11 mouse cellular contexts compared by ENCODE assay signal in the genomic region with DNA sequence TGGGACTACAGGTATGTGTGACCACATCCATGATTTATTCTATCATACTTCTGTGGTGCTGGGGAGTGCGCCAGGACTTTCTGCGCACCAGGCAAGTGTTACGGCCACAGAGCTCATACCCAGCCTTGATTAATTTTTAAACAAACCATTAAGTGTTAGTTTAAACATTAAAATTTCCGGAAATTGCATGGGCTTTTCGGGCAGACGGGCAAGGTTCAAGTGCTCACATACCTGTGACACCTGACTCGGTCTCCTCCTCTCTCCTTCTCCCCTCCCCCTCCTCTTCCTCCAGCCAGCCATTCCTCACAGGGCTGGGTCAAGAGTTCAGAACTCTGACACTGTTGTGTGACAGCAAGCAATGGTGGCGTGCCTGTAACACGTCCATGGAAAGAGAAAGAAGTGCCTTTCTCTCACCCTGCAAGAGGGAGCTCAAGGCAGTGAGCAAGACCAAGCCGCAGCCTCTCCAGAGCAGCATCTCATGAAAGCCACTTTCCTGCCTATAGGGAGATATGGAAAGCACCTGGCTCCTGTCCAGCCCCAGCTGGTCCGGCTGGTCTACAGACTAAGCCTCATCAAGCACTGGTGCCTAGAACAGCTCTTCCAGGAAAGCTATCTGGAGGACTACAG. TPM values are rescaled to one million over a fixed set of nuclear protein-coding genes. Genes with fewer than 3 reads are reported as not detected.
DNase-seq lines count a peak whose midpoint lies in the region; ATAC-seq and TF ChIP-seq lines count a peak whose summit lies in the region.
"Had no signal": no experiment of that assay in that cellular context is flagged by ENCODE, and none has a peak within 500 bp of the region (broad histone marks: within the 10 kb centered on the region; RNA-seq: fewer than 3 reads in every experiment).

No protein-coding gene starts in this region.

- TF ChIP-seq POLR2A in kidney, adult 2 months (IDR thresholded peaks at IDR 0.05; ENCODE audit: low read depth, low read length): no peak

- no peak overlapping the region for H3K4me2 ChIP-seq in heart, embryonic 14.5 days (ENCODE audit: low read length)
- no peak overlapping the region for H3K4me2 ChIP-seq in heart, embryonic 12.5 days
- peak overlapping the region; percentile 29 for H3K4me2 ChIP-seq in lung, postnatal 0 days (replicated peaks; ENCODE audit: low read depth, low read length)

- H3K4me3 ChIP-seq in heart, embryonic 14.5 days (ENCODE audit: control insufficient read depth in 1 of 2, insufficient read depth in 1 of 2, low read depth in 1 of 2, low read length in 2 of 2): no peak overlapping the region
- no peak overlapping the region for H3K4me3 ChIP-seq in heart, embryonic 12.5 days
- peak overlapping the region; percentile 13; the same call in 1 of the 2 replicates for H3K4me3 ChIP-seq in E14TG2a.4 (replicated peaks; ENCODE audit: low read length)
- H3K4me3 ChIP-seq in kidney, adult 2 months (ENCODE audit: insufficient read depth, low read depth, low read length): peak overlapping the region; percentile 32
- H3K4me3 ChIP-seq in lung, postnatal 0 days (ENCODE audit: low read depth, low read length): no peak overlapping the region

- peak; percentile 40; the same call in 1 of the 2 replicates for TF ChIP-seq EP300 in lung, postnatal 0 days (IDR thresholded peaks at IDR 0.05)

- WGBS in heart, embryonic 14.5 days: 57% methylated on average over 11 of the region's 11 CpGs
- 66% methylated on average over 11 of the region's 11 CpGs for WGBS in heart, embryonic 12.5 days
- WGBS in kidney, adult 2 months: 26% methylated on average over 11 of the region's 11 CpGs
- 25% methylated on average over 11 of the region's 11 CpGs for WGBS in lung, postnatal 0 days

- H3K9me3 ChIP-seq in heart, embryonic 14.5 days (ENCODE audit: control insufficient read depth, low read length): no peaks in the 10 kb centered on the region
- H3K9me3 ChIP-seq in heart, embryonic 12.5 days (replicated peaks): peaks cover 11% of the 10 kb centered on the region
- H3K9me3 ChIP-seq in E14TG2a.4 (ENCODE audit: low read length): peaks cover 11% of the 10 kb centered on the region
- H3K9me3 ChIP-seq in lung, postnatal 0 days (ENCODE audit: low read length): no peaks in the 10 kb centered on the region

- H3K36me3 ChIP-seq in heart, embryonic 14.5 days (ENCODE audit: control insufficient read depth, insufficient read depth, low read length): no peaks in the 10 kb centered on the region
- H3K36me3 ChIP-seq in heart, embryonic 12.5 days: no peaks in the 10 kb centered on the region
- H3K36me3 ChIP-seq in E14TG2a.4 (ENCODE audit: insufficient read depth, low read length): no peaks in the 10 kb centered on the region
- H3K36me3 ChIP-seq in kidney, adult 2 months (ENCODE audit: control insufficient read depth, insufficient read depth, low read length): no peaks in the 10 kb centered on the region
- no peaks in the 10 kb centered on the region for H3K36me3 ChIP-seq in lung, postnatal 0 days (ENCODE audit: insufficient read depth, low read length)

- H3K27me3 ChIP-seq in heart, embryonic 14.5 days (ENCODE audit: control insufficient read depth, insufficient read depth, low read length): no peaks in the 10 kb centered on the region
- no peaks in the 10 kb centered on the region for H3K27me3 ChIP-seq in heart, embryonic 12.5 days (replicated peaks)
- peaks cover 26% of the 10 kb centered on the region; the same call in 1 of the 2 replicates for H3K27me3 ChIP-seq in E14TG2a.4 (ENCODE audit: insufficient read depth, low read length)
- no peaks in the 10 kb centered on the region for H3K27me3 ChIP-seq in kidney, adult 2 months (replicated peaks; ENCODE audit: control insufficient read depth, insufficient read depth, low read length)
- H3K27me3 ChIP-seq in lung, postnatal 0 days (replicated peaks; ENCODE audit: insufficient read depth, low read length): no peaks in the 10 kb centered on the region

- 0 out of 2 replicates have a peak, but pooled peaks have one; percentile 7 for ATAC-seq in heart, embryonic 14.5 days (ENCODE audit: insufficient number of reproducible peaks, insufficient read depth, low FRiP score, low read depth)
- ATAC-seq in heart, embryonic 12.5 days (ENCODE audit: insufficient number of reproducible peaks, low FRiP score): no peak
- peak; percentile 83 for ATAC-seq in lung, postnatal 0 days
- ATAC-seq in inflammation-experienced regulatory T-cells, adult 6 months: no peak

- DNase-seq in kidney, adult 2 months: peak; percentile 96
- DNase-seq in lung, postnatal 0 days (ENCODE audit: low spot score): peak; percentile 85
- no peak for DNase-seq in embryo, embryonic 11 days
- no peak for DNase-seq in retina, postnatal 1 day
- DNase-seq: cerebellum, adult 11 months; gastrocnemius, postnatal 25 days had no signal

- no peak overlapping the region for H3K9ac ChIP-seq in heart, embryonic 14.5 days (ENCODE audit: low read length)
- H3K9ac ChIP-seq in heart, embryonic 12.5 days: no peak overlapping the region
- H3K9ac ChIP-seq in lung, postnatal 0 days (replicated peaks; ENCODE audit: low read depth): no peak overlapping the region

- no peak for TF ChIP-seq CTCF in E14TG2a.4 (conservative IDR thresholded peaks at IDR 0.05; ENCODE audit: low read length)
- no peak for TF ChIP-seq CTCF in kidney, adult 2 months (conservative IDR thresholded peaks at IDR 0.05; ENCODE audit: insufficient read depth, insufficient read length, low read depth, low read length)
- no peak for TF ChIP-seq CTCF in lung, postnatal 0 days (IDR thresholded peaks at IDR 0.05)

- no peak overlapping the region; a peak in 1 of 4 replicates for H3K27ac ChIP-seq in heart, embryonic 14.5 days (replicated peaks in 1 of 2; ENCODE audit: control insufficient read depth in 1 of 2, insufficient read depth in 1 of 2, low read depth in 2 of 2, low read length in 2 of 2)
- H3K27ac ChIP-seq in heart, embryonic 12.5 days (ENCODE audit: poor library complexity, severe bottlenecking): no peak overlapping the region
- peak overlapping the region; percentile 98 for H3K27ac ChIP-seq in kidney, adult 2 months (ENCODE audit: insufficient read depth, low read depth, low read length)
- peak overlapping the region; percentile 61 for H3K27ac ChIP-seq in lung, postnatal 0 days (ENCODE audit: low read length)
- H3K27ac ChIP-seq: macrophage had no signal

- H3K4me1 ChIP-seq in heart, embryonic 14.5 days (ENCODE audit: control insufficient read depth in 2 of 2, insufficient read depth in 2 of 2, low read length in 2 of 2): peaks cover 6 to 11% of the 10 kb centered on the region in 2 experiments
- peaks cover 9% of the 10 kb centered on the region for H3K4me1 ChIP-seq in heart, embryonic 12.5 days (replicated peaks)
- peaks cover 37% of the 10 kb centered on the region for H3K4me1 ChIP-seq in E14TG2a.4 (replicated peaks; ENCODE audit: low read depth, low read length)
- peaks cover 32% of the 10 kb centered on the region for H3K4me1 ChIP-seq in kidney, adult 2 months (ENCODE audit: control insufficient read depth, insufficient read depth, low read length)
- peaks cover 7% of the 10 kb centered on the region; the same call in 1 of the 2 replicates for H3K4me1 ChIP-seq in lung, postnatal 0 days (ENCODE audit: insufficient read depth, low read depth, low read length)

RNA-seq across cellular contexts. Expression of a gene that starts 13.0 kb away (rescaled TPM):
- polyA plus RNA-seq in heart, embryonic 14.5 days (2014; fragmentation: Nextera tagmentation; extraction: Ambion mirVana): 0.24 and 0.49 TPM in 2 replicates
- 0.13 and 0.32 TPM in 2 replicates for polyA plus RNA-seq in heart, embryonic 12.5 days (2016; fragmentation: Nextera tagmentation; extraction: Ambion mirVana)
- 21.8 and 26.3 TPM in 2 replicates for polyA plus RNA-seq in kidney, adult 2 months (2012; rRNA removed)
- polyA plus RNA-seq in lung, postnatal 0 days (2015; fragmentation: Nextera tagmentation; extraction: Ambion mirVana): 23.3 and 29.6 TPM in 2 replicates
- not detected for polyA plus RNA-seq in inflammation-experienced regulatory T-cells, adult 6 months (2017; shearing (Covaris generic))
- polyA plus RNA-seq: macrophage had no signal

RNA-seq across cellular contexts. Expression of a gene that starts 53.7 kb away (rescaled TPM):
- 60.2 and 62.0 TPM in 2 replicates for polyA plus RNA-seq in heart, embryonic 14.5 days (2014; fragmentation: Nextera tagmentation; extraction: Ambion mirVana)
- 65.2 and 65.7 TPM in 2 replicates for polyA plus RNA-seq in heart, embryonic 12.5 days (2016; fragmentation: Nextera tagmentation; extraction: Ambion mirVana)
- polyA plus RNA-seq in kidney, adult 2 months (2012; rRNA removed): 40.1 and 42.9 TPM in 2 replicates
- 43.3 and 46.4 TPM in 2 replicates for polyA plus RNA-seq in lung, postnatal 0 days (2015; fragmentation: Nextera tagmentation; extraction: Ambion mirVana)
- 10 to 100 TPM; 52.3 to 72.4 (median 53.1) TPM for polyA plus RNA-seq in inflammation-experienced regulatory T-cells, adult 6 months (2017; shearing (Covaris generic))

RNA-seq across cellular contexts. Expression of a gene that starts 53.9 kb away (rescaled TPM):
- polyA plus RNA-seq in heart, embryonic 14.5 days (2014; fragmentation: Nextera tagmentation; extraction: Ambion mirVana): 74.8 and 77.8 TPM in 2 replicates
- polyA plus RNA-seq in heart, embryonic 12.5 days (2016; fragmentation: Nextera tagmentation; extraction: Ambion mirVana): 106 and 110 TPM in 2 replicates
- 22.6 and 25.9 TPM in 2 replicates for polyA plus RNA-seq in kidney, adult 2 months (2012; rRNA removed)
- polyA plus RNA-seq in lung, postnatal 0 days (2015; fragmentation: Nextera tagmentation; extraction: Ambion mirVana): 41.1 and 45.3 TPM in 2 replicates
- 100 to 1,000 TPM in 1 of 3 experiments, 10 to 100 TPM in 2; 80.5 to 101 (median 90.8) TPM for polyA plus RNA-seq in inflammation-experienced regulatory T-cells, adult 6 months (2017; shearing (Covaris generic))

Comparison
In these comparisons a context has a peak if more than half of its experiments do, and no peak if none do; other contexts are left out.
1. ATAC-seq: peak in heart, embryonic 14.5 days (single experiment) and lung, postnatal 0 days (single experiment); none in heart, embryonic 12.5 days (single experiment) and inflammation-experienced regulatory T-cells, adult 6 months (single experiment).
2. H3K27ac ChIP-seq: peak in kidney, adult 2 months (single experiment) and lung, postnatal 0 days (single experiment); none in heart, embryonic 14.5 days (0 of 2) and heart, embryonic 12.5 days (single experiment).
3. H3K4me3 ChIP-seq: peak in E14TG2a.4 (single experiment) and kidney, adult 2 months (single experiment); none in heart, embryonic 14.5 days (0 of 2), heart, embryonic 12.5 days (single experiment) and lung, postnatal 0 days (single experiment).
4. DNase-seq: peak in kidney, adult 2 months (single experiment) and lung, postnatal 0 days (single experiment); none in embryo, embryonic 11 days (single experiment) and retina, postnatal 1 day (single experiment).
5. RNA of a gene that starts 13.0 kb away (polyA plus RNA-seq): 23.3 to 29.6 TPM in lung, postnatal 0 days and 21.8 to 26.3 TPM in kidney, adult 2 months; 0.24 to 0.49 TPM in heart, embryonic 14.5 days, not detected in inflammation-experienced regulatory T-cells, adult 6 months and 0.13 to 0.32 TPM in heart, embryonic 12.5 days; every median in the first group is over 10 times any median in the second.